Mouse (Mus musculus) liver, embryonic 15.5 days (tissue): ENCODE measurements at regions not wholly inside any gene's neighbourhood (a gene's known extent, or its start where the extent isn't known, plus 50 kb on each side); places are given as distances from the start of the nearest gene placed in this dataset.

Experiments
- ATAC-seq: fragments of 200-750 bp; cut with Nextera tagmentation; 2 replicates; pipeline ENCODE4 v1.8.0; 2017; ENCODE audit warnings: moderate number of reproducible peaks, mild to moderate bottlenecking, moderate library complexity; ENCODE audit not compliant: insufficient read depth
- H3K27ac ChIP-seq: fragments of 300-500 bp; sonication (generic); replicated peaks from 2 replicates; pipeline ENCODE4 v1.5.1; 2015; ENCODE audit warnings: mild to moderate bottlenecking, inconsistent platforms
- H3K27me3 ChIP-seq: fragments of 300-500 bp; sonication (generic); 2 replicates; pipeline ENCODE4 v1.6.1; 2015; ENCODE audit warnings: mild to moderate bottlenecking, inconsistent platforms
- H3K36me3 ChIP-seq: fragments of 300-500 bp; sonication (generic); replicated peaks from 2 replicates; pipeline ENCODE4 v1.6.1; 2015; ENCODE audit warnings: moderate library complexity, mild to moderate bottlenecking, inconsistent platforms
- H3K4me1 ChIP-seq: fragments of 300-500 bp; sonication (generic); replicated peaks from 2 replicates; pipeline ENCODE4 v1.6.1; 2015; ENCODE audit warnings: inconsistent platforms
- H3K4me2 ChIP-seq: fragments of 300-500 bp; sonication (generic); 2 replicates; pipeline ENCODE4 v1.6.1; 2015; ENCODE audit warnings: moderate library complexity, mild to moderate bottlenecking, inconsistent platforms
- H3K4me3 ChIP-seq: fragments of 300-500 bp; sonication (generic); replicated peaks from 2 replicates; pipeline ENCODE4 v1.5.1; 2015; ENCODE audit warnings: mild to moderate bottlenecking, inconsistent platforms
- H3K9ac ChIP-seq: fragments of 300-500 bp; sonication (generic); 2 replicates; pipeline ENCODE4 v1.6.1; 2015; ENCODE audit warnings: moderate library complexity, mild to moderate bottlenecking, inconsistent platforms
- H3K9me3 ChIP-seq: fragments of 300-500 bp; sonication (generic); replicated peaks from 2 replicates; pipeline ENCODE4 v1.6.1; 2016; ENCODE audit warnings: inconsistent platforms
- WGBS: fragments of 180-500 bp; shearing (Covaris S2); methylation state at CpG from one replicate; pipeline ENCODE4 v1.1.7; 2015; ENCODE audit warnings: mixed read lengths; ENCODE audit not compliant: insufficient replicate concordance; 5-methylcytosine and 5-hydroxymethylcytosine counted together

GRCm38 (mm10) chr10:9531931-9532330 lies 143.1 kb downstream of the Samd5 start:
- H3K36me3 ChIP-seq = no peaks in the 10 kb centered on the region
- H3K9me3 ChIP-seq = no peaks in the 10 kb centered on the region
- H3K4me3 ChIP-seq = no peak overlapping the region
- H3K9ac ChIP-seq = no peak overlapping the region
- no peak overlapping the region for H3K4me2 ChIP-seq
- WGBS = 66% methylated on average over 5 of the region's 5 CpGs
- no peaks in the 10 kb centered on the region for H3K4me1 ChIP-seq
- H3K27ac ChIP-seq = no peak overlapping the region
- no peak for ATAC-seq
- no peaks in the 10 kb centered on the region for H3K27me3 ChIP-seq

GRCm38 (mm10) chr10:9529408-9529807 lies 145.6 kb downstream of the Samd5 start:
- no peak for ATAC-seq
- Histone ChIP-seq H3K4me3 (no peak overlapping the region), H3K27me3 (no peaks in the 10 kb centered on the region), H3K9me3 (no peaks in the 10 kb centered on the region), H3K9ac (no peak overlapping the region), H3K27ac (no peak overlapping the region), H3K4me2 (no peak overlapping the region), H3K4me1 (no peaks in the 10 kb centered on the region), H3K36me3 (no peaks in the 10 kb centered on the region)
- WGBS = 20% methylated on average over 7 of the region's 7 CpGs

GRCm38 (mm10) chr10:9528066-9528465 lies 146.9 kb downstream of the Samd5 start:
- Histone ChIP-seq H3K9me3 (no peaks in the 10 kb centered on the region), H3K4me3 (no peak overlapping the region), H3K9ac (no peak overlapping the region), H3K27ac (no peak overlapping the region), H3K36me3 (no peaks in the 10 kb centered on the region), H3K27me3 (no peaks in the 10 kb centered on the region), H3K4me2 (no peak overlapping the region), H3K4me1 (no peaks in the 10 kb centered on the region)
- 55% methylated on average over 4 of the region's 4 CpGs for WGBS
- ATAC-seq = no peak

GRCm38 (mm10) chr10:9509764-9510390 lies 165.1 kb downstream of the Samd5 start:
- no peaks in the 10 kb centered on the region for H3K9me3 ChIP-seq
- WGBS = 54% methylated on average over 12 of the region's 12 CpGs
- H3K4me2 ChIP-seq = no peak overlapping the region

GRCm38 (mm10) chr10:9509092-9509671 lies 165.8 kb downstream of the Samd5 start:
- H3K4me2 ChIP-seq = no peak overlapping the region

More at GRCm38 (mm10) chr10:9509764-9510390, 165.1 kb downstream of the Samd5 start:
- Histone ChIP-seq H3K36me3 (no peaks in the 10 kb centered on the region), H3K4me1 (no peaks in the 10 kb centered on the region), H3K4me3 (no peak overlapping the region), H3K9ac (no peak overlapping the region), H3K27ac (no peak overlapping the region), H3K27me3 (no peaks in the 10 kb centered on the region)
- ATAC-seq = no peak

GRCm38 (mm10) chr10:9503569-9504493 lies 171.2 kb downstream of the Samd5 start:
- 55% methylated on average over 11 of the region's 11 CpGs for WGBS
- Histone ChIP-seq H3K4me3 (no peak overlapping the region), H3K9ac (no peak overlapping the region), H3K4me1 (no peaks in the 10 kb centered on the region), H3K27me3 (no peaks in the 10 kb centered on the region), H3K4me2 (no peak overlapping the region), H3K27ac (no peak overlapping the region), H3K9me3 (no peaks in the 10 kb centered on the region), H3K36me3 (no peaks in the 10 kb centered on the region)
- ATAC-seq = no peak

More at GRCm38 (mm10) chr10:9509092-9509671, 165.8 kb downstream of the Samd5 start:
- H3K36me3 ChIP-seq = no peaks in the 10 kb centered on the region
- no peak for ATAC-seq
- H3K27ac ChIP-seq = no peak overlapping the region
- 68% methylated on average over 17 of the region's 17 CpGs for WGBS
- H3K4me3 ChIP-seq = no peak overlapping the region
- no peaks in the 10 kb centered on the region for H3K27me3 ChIP-seq
- H3K9me3 ChIP-seq = no peaks in the 10 kb centered on the region
- H3K9ac ChIP-seq = no peak overlapping the region
- H3K4me1 ChIP-seq = no peaks in the 10 kb centered on the region

GRCm38 (mm10) chr10:9498550-9498949 lies 176.5 kb downstream of the Samd5 start:
- Histone ChIP-seq H3K4me3 (no peak overlapping the region), H3K27ac (no peak overlapping the region), H3K4me2 (no peak overlapping the region), H3K9me3 (no peaks in the 10 kb centered on the region), H3K36me3 (no peaks in the 10 kb centered on the region), H3K27me3 (no peaks in the 10 kb centered on the region), H3K9ac (no peak overlapping the region), H3K4me1 (no peaks in the 10 kb centered on the region)
- no peak for ATAC-seq
- 65% methylated on average over 3 of the region's 3 CpGs for WGBS

GRCm38 (mm10) chr10:9497021-9497420 lies 178.0 kb downstream of the Samd5 start:
- H3K36me3 ChIP-seq = no peaks in the 10 kb centered on the region
- H3K27me3 ChIP-seq = no peaks in the 10 kb centered on the region
- H3K9me3 ChIP-seq = no peaks in the 10 kb centered on the region
- ATAC-seq = no peak
- no peak overlapping the region for H3K9ac ChIP-seq
- H3K27ac ChIP-seq = no peak overlapping the region
- WGBS = 52% methylated on average over 1 of the region's 1 CpGs
- H3K4me2 ChIP-seq = no peak overlapping the region
- H3K4me3 ChIP-seq = no peak overlapping the region
- no peaks in the 10 kb centered on the region for H3K4me1 ChIP-seq

- Histone ChIP-seq H3K9me3 (no peaks in the 10 kb centered on the region), H3K4me2 (no peak overlapping the region), H3K4me1 (no peaks in the 10 kb centered on the region), H3K4me3 (no peak overlapping the region), H3K9ac (no peak overlapping the region), H3K36me3 (no peaks in the 10 kb centered on the region), H3K27me3 (no peaks in the 10 kb centered on the region), H3K27ac (no peak overlapping the region)
- WGBS = 15% methylated on average over 6 of the region's 6 CpGs
- no peak for ATAC-seq
Observed at GRCm38 (mm10) chr10:9495143-9495651, 179.8 kb downstream of the Samd5 start.

GRCm38 (mm10) chr10:9490416-9490815 lies 184.6 kb downstream of the Samd5 start:
- 40% methylated on average over 2 of the region's 2 CpGs for WGBS
- H3K9ac ChIP-seq = no peak overlapping the region
- no peak for ATAC-seq
- no peak overlapping the region for H3K4me3 ChIP-seq
- H3K4me1 ChIP-seq = no peaks in the 10 kb centered on the region
- H3K27ac ChIP-seq = no peak overlapping the region
- H3K9me3 ChIP-seq = no peaks in the 10 kb centered on the region
- no peak overlapping the region for H3K4me2 ChIP-seq
- no peaks in the 10 kb centered on the region for H3K27me3 ChIP-seq
- no peaks in the 10 kb centered on the region for H3K36me3 ChIP-seq

- H3K4me3 ChIP-seq = no peak overlapping the region
- WGBS = 50% methylated on average over 6 of the region's 6 CpGs
Observed at GRCm38 (mm10) chr10:9462361-9462760, 212.6 kb downstream of the Samd5 start.

More at GRCm38 (mm10) chr10:9462361-9462760, 212.6 kb downstream of the Samd5 start:
- H3K9ac ChIP-seq = no peak overlapping the region
- no peaks in the 10 kb centered on the region for H3K4me1 ChIP-seq
- no peaks in the 10 kb centered on the region for H3K9me3 ChIP-seq
- no peak overlapping the region for H3K4me2 ChIP-seq
- H3K36me3 ChIP-seq = no peaks in the 10 kb centered on the region
- H3K27me3 ChIP-seq = no peaks in the 10 kb centered on the region
- no peak overlapping the region for H3K27ac ChIP-seq
- no peak for ATAC-seq
